In the genomic region with DNA sequence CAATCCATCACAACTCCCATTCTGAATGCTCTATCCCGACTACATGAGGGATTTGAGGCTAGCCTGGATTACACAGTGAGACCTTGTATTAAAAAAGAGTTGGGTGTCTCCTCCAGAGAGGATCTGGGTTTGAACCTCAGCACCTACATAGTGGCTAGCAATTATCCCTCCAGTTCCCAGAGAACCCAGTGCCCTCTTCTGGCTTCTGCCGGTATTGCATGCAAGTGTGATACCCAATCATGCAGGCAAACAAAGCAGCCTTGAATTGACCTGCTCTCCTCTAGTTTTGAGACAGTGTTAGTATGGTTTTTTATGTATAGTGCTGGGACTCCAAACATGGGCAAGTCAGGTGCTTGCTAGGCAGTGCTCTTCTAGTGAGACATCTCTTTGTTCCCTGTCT, we compare ENCODE assay signal across 9 mouse cellular contexts. TPM values are rescaled to one million over a fixed set of nuclear protein-coding genes. Genes with fewer than 3 reads are reported as not detected.
DNase-seq lines count a peak whose midpoint lies in the region; ATAC-seq and TF ChIP-seq lines count a peak whose summit lies in the region.
"Had no signal": no experiment of that assay in that cellular context is flagged by ENCODE, and none has a peak within 500 bp of the region (broad histone marks: within the 10 kb centered on the region; RNA-seq: fewer than 3 reads in every experiment).

No protein-coding gene starts in this region.

- H3K9me3 ChIP-seq in kidney, embryonic 15.5 days (replicated peaks): no peaks in the 10 kb centered on the region
- H3K9me3 ChIP-seq in liver, embryonic 15.5 days (replicated peaks): no peaks in the 10 kb centered on the region

- peaks cover 15% of the 10 kb centered on the region for H3K36me3 ChIP-seq in kidney, embryonic 15.5 days
- H3K36me3 ChIP-seq in liver, embryonic 15.5 days (replicated peaks): peaks cover 28% of the 10 kb centered on the region

- no peak for TF ChIP-seq POLR2A in cerebellum, adult 2 months (IDR thresholded peaks at IDR 0.05; ENCODE audit: borderline replicate concordance, insufficient read depth, low read length)

- H3K9ac ChIP-seq in kidney, embryonic 15.5 days: no peak overlapping the region
- H3K9ac ChIP-seq in liver, embryonic 15.5 days: peak overlapping the region; percentile 64

- no peaks in the 10 kb centered on the region for H3K27me3 ChIP-seq in cerebellum, adult 2 months (ENCODE audit: control insufficient read depth, insufficient read depth, low read length)
- H3K27me3 ChIP-seq in kidney, embryonic 15.5 days: 0 out of 2 replicates have a peak, but pooled peaks cover 3% of the 10 kb centered on the region
- H3K27me3 ChIP-seq in liver, embryonic 15.5 days: peaks cover 10% of the 10 kb centered on the region

- WGBS in cerebellum, adult 2 months: 8% methylated on average over 2 of the region's 2 CpGs
- 20% methylated on average over 2 of the region's 2 CpGs for WGBS in kidney, embryonic 15.5 days
- WGBS in liver, embryonic 15.5 days (ENCODE audit: insufficient replicate concordance): 9% methylated on average over 2 of the region's 2 CpGs

- no peak overlapping the region for H3K27ac ChIP-seq in cerebellum, adult 2 months (ENCODE audit: insufficient read depth, low read length)
- no peak overlapping the region for H3K27ac ChIP-seq in kidney, embryonic 15.5 days
- no peak overlapping the region for H3K27ac ChIP-seq in liver, embryonic 15.5 days (replicated peaks)

- H3K4me3 ChIP-seq in cerebellum, adult 2 months (replicated peaks; ENCODE audit: insufficient read depth, low read depth, low read length): no peak overlapping the region
- peak overlapping the region; percentile 68; the same call in 1 of the 2 replicates for H3K4me3 ChIP-seq in kidney, embryonic 15.5 days (replicated peaks)
- peak overlapping the region; percentile 72 for H3K4me3 ChIP-seq in liver, embryonic 15.5 days (replicated peaks)

- DNase-seq in right cerebral cortex, adult 18-20 months: peak; percentile 32
- no peak for DNase-seq in right cerebral cortex, postnatal 36 days (ENCODE audit: low spot score in 2 of 2)
- DNase-seq in cerebellum, adult 2 months: peak; percentile 40 to 62
- peak; percentile 40 to 46 for DNase-seq in gastrocnemius, adult 8-10 months (ENCODE audit: low spot score in 2 of 2)
- DNase-seq in retina, embryonic 14.5 days (ENCODE audit: low spot score): peak; percentile 81
- DNase-seq in urinary bladder, postnatal 36 days (ENCODE audit: low spot score in 2 of 2): peak; percentile 58 to 71

- no peak for ATAC-seq in kidney, embryonic 15.5 days (replicated peaks; ENCODE audit: low FRiP score)
- ATAC-seq in liver, embryonic 15.5 days (ENCODE audit: insufficient read depth): no peak

- no peaks in the 10 kb centered on the region for H3K4me1 ChIP-seq in cerebellum, adult 2 months (ENCODE audit: control insufficient read depth, insufficient read depth, low read length)
- H3K4me1 ChIP-seq in kidney, embryonic 15.5 days: peaks cover 34% of the 10 kb centered on the region
- H3K4me1 ChIP-seq in liver, embryonic 15.5 days (replicated peaks): peaks cover 43% of the 10 kb centered on the region

- H3K4me2 ChIP-seq in kidney, embryonic 15.5 days: peak overlapping the region; percentile 88
- H3K4me2 ChIP-seq in liver, embryonic 15.5 days: peak overlapping the region; percentile 87

- peak; percentile 54 for TF ChIP-seq CTCF in cerebellum, adult 2 months (IDR thresholded peaks at IDR 0.05; ENCODE audit: borderline replicate concordance, insufficient read depth, low read depth, low read length)

RNA-seq across cellular contexts. Expression of gene Tcf19, which starts 2.7 kb away (rescaled TPM):
- polyA plus RNA-seq in cerebellum, adult 2 months (2012; rRNA removed): 5.7 and 6.7 TPM in 2 replicates
- under 1 TPM; 0.32 to 0.67 (median 0.51) TPM for total RNA-seq in gastrocnemius, adult 8-10 months (2022)
- 69.5 and 71.7 TPM in 2 replicates for polyA plus RNA-seq in kidney, embryonic 15.5 days (2015; fragmentation: Nextera tagmentation; extraction: Ambion mirVana)
- 44.6 and 47.9 TPM in 2 replicates for polyA plus RNA-seq in liver, embryonic 15.5 days (2015; fragmentation: Nextera tagmentation; extraction: Ambion mirVana)

RNA-seq across cellular contexts. Expression of gene Cchcr1, which starts 3.0 kb away (rescaled TPM):
- polyA plus RNA-seq in cerebellum, adult 2 months (2012; rRNA removed): 6.5 and 9.6 TPM in 2 replicates
- total RNA-seq in gastrocnemius, adult 8-10 months (2022): 1 to 10 TPM in 3 of 4 experiments, under 1 TPM in 1; 0.82 to 1.3 (median 1.1) TPM
- polyA plus RNA-seq in kidney, embryonic 15.5 days (2015; fragmentation: Nextera tagmentation; extraction: Ambion mirVana): 19.9 and 21.7 TPM in 2 replicates
- 7.4 and 8.7 TPM in 2 replicates for polyA plus RNA-seq in liver, embryonic 15.5 days (2015; fragmentation: Nextera tagmentation; extraction: Ambion mirVana)

RNA-seq across cellular contexts. Expression of gene Pou5f1, which starts 8.1 kb away (rescaled TPM):
- not detected in 2 replicates for polyA plus RNA-seq in cerebellum, adult 2 months (2012; rRNA removed)
- not detected for total RNA-seq in gastrocnemius, adult 8-10 months (2022)
- polyA plus RNA-seq in kidney, embryonic 15.5 days (2015; fragmentation: Nextera tagmentation; extraction: Ambion mirVana): 0.13 TPM in 1 of 2 replicates, not detected in the other
- not detected in 2 replicates for polyA plus RNA-seq in liver, embryonic 15.5 days (2015; fragmentation: Nextera tagmentation; extraction: Ambion mirVana)

RNA-seq across cellular contexts. Expression of gene Psors1c2, which starts 19.1 kb away (rescaled TPM):
- not detected in 2 replicates for polyA plus RNA-seq in cerebellum, adult 2 months (2012; rRNA removed)
- total RNA-seq in gastrocnemius, adult 8-10 months (2022): not detected
- 0.94 and 1.5 TPM in 2 replicates for polyA plus RNA-seq in kidney, embryonic 15.5 days (2015; fragmentation: Nextera tagmentation; extraction: Ambion mirVana)
- 0.14 TPM in 2 replicates for polyA plus RNA-seq in liver, embryonic 15.5 days (2015; fragmentation: Nextera tagmentation; extraction: Ambion mirVana)
- polyA plus RNA-seq: gonadal fat pad, adult 2 months had no signal

RNA-seq across cellular contexts. Expression of gene Cdsn, which starts 38.0 kb away (rescaled TPM):
- 0.05 and 0.16 TPM in 2 replicates for polyA plus RNA-seq in cerebellum, adult 2 months (2012; rRNA removed)
- total RNA-seq in gastrocnemius, adult 8-10 months (2022): 1 to 10 TPM in 1 of 4 experiments, under 1 TPM in 1, not detected in 2; 0.29 to 1.1 TPM
- polyA plus RNA-seq in kidney, embryonic 15.5 days (2015; fragmentation: Nextera tagmentation; extraction: Ambion mirVana): 0.23 TPM in 1 of 2 replicates, not detected in the other
- 0.03 and 0.05 TPM in 2 replicates for polyA plus RNA-seq in liver, embryonic 15.5 days (2015; fragmentation: Nextera tagmentation; extraction: Ambion mirVana)

Comparison
In these comparisons a context has a peak if more than half of its experiments do, and no peak if none do; other contexts are left out.
1. DNase-seq: peak in right cerebral cortex, adult 18-20 months (single experiment), cerebellum, adult 2 months (2 of 2), gastrocnemius, adult 8-10 months (2 of 2), retina, embryonic 14.5 days (single experiment) and urinary bladder, postnatal 36 days (2 of 2); none in right cerebral cortex, postnatal 36 days (0 of 2).